Mouse (Mus musculus): ENCODE results near the gene Shkbp1.

The Shkbp1 gene

GRCm38 (mm10) chr7:27332353-27333199 lies 23.2 kb downstream of the Shkbp1 start:
- DNase-seq: peak; percentile 93 to 96

GRCm38 (mm10) chr7:27331854-27332253 lies 24.0 kb downstream of the Shkbp1 start:
- DNase-seq: no peak

- DNase-seq: peak in 1 of 2 experiments; percentile 44
Observed at GRCm38 (mm10) chr7:27331541-27331851, 24.3 kb downstream of the Shkbp1 start.

GRCm38 (mm10) chr7:27330709-27331540 lies 24.9 kb downstream of the Shkbp1 start:
- DNase-seq: peak; percentile 97 to 98

GRCm38 (mm10) chr7:27329981-27330380 lies 25.8 kb downstream of the Shkbp1 start:
- no peak for DNase-seq

GRCm38 (mm10) chr7:27329326-27329947 lies 26.4 kb downstream of the Shkbp1 start:
- peak; percentile 92 to 96 for DNase-seq

- peak; percentile 50 to 82 for DNase-seq
Observed at GRCm38 (mm10) chr7:27328648-27329047, 27.2 kb downstream of the Shkbp1 start.

- peak in 1 of 2 experiments; percentile 65 for DNase-seq
Observed at GRCm38 (mm10) chr7:27328161-27328560, 27.7 kb downstream of the Shkbp1 start.

GRCm38 (mm10) chr7:27327500-27327899 lies 28.3 kb downstream of the Shkbp1 start:
- DNase-seq: no peak

GRCm38 (mm10) chr7:27326101-27326880 lies 29.5 kb downstream of the Shkbp1 start:
- DNase-seq: peak; percentile 62 to 82

GRCm38 (mm10) chr7:27325697-27326096 lies 30.1 kb downstream of the Shkbp1 start:
- peak; percentile 91 to 94 for DNase-seq

GRCm38 (mm10) chr7:27324928-27325327 lies 30.9 kb downstream of the Shkbp1 start:
- DNase-seq: no peak

GRCm38 (mm10) chr7:27324161-27324560 lies 31.7 kb downstream of the Shkbp1 start:
- DNase-seq: peak in 1 of 2 experiments; percentile 37

GRCm38 (mm10) chr7:27323001-27323400 lies 32.8 kb downstream of the Shkbp1 start:
- DNase-seq: no peak

- DNase-seq: peak; percentile 21 to 54
Observed at GRCm38 (mm10) chr7:27322291-27322690, 33.5 kb downstream of the Shkbp1 start.

GRCm38 (mm10) chr7:27319411-27319810 lies 36.4 kb downstream of the Shkbp1 start:
- no peak for DNase-seq

- DNase-seq: peak; percentile 37 to 76
Observed at GRCm38 (mm10) chr7:27315958-27316357, 39.9 kb downstream of the Shkbp1 start.

- DNase-seq: no peak
Observed at GRCm38 (mm10) chr7:27314393-27314792, 41.4 kb downstream of the Shkbp1 start.

GRCm38 (mm10) chr7:27311651-27312284 lies 44.1 kb downstream of the Shkbp1 start:
- DNase-seq: no peak

GRCm38 (mm10) chr7:27310996-27311535 lies 44.8 kb downstream of the Shkbp1 start:
- no peak for DNase-seq

- DNase-seq: peak; percentile 50 to 69
Observed at GRCm38 (mm10) chr7:27310306-27310705, 45.5 kb downstream of the Shkbp1 start.

- no peak for DNase-seq
Observed at GRCm38 (mm10) chr7:27309832-27310231, 46.0 kb downstream of the Shkbp1 start.
